Mouse (Mus musculus) granulocyte monocyte progenitor cell, adult 5-6 weeks (primary cell): ENCODE results near the gene Mlip. TPM values are rescaled to one million over a fixed set of nuclear protein-coding genes. Genes with fewer than 3 reads are reported as not detected.

Experiments used
- total RNA-seq, 2 experiments: library from RNA; stranded (forward) in 1 of 2; stranded (reverse) in 1 of 2; fragments of 200-712, 200-1000 nt in 1 of 2; fragments of >200 nt in 1 of 2; fragmentation: Nextera tagmentation in 1 of 2; gene quantifications; 2 replicates each; pipeline ENCODE4 v1.2.3; 2014 to 2017

Mlip gene
- total RNA-seq, 2 experiments from 2014 or later: not detected

Other genes starting within 250 kb of the Mlip start
- 16.3 and 17.1 TPM in 2 replicates for gene Lrrc1, start 191.9 kb upstream of the Mlip start, total RNA-seq (2014; fragmentation: Nextera tagmentation)
- gene Lrrc1, start 191.9 kb upstream of the Mlip start, total RNA-seq (2017): 9.5 and 10.9 TPM in 2 replicates